Mouse (Mus musculus) cortical plate, adult 2 months (tissue): ENCODE data around the gene Dtnb.

Experiments used
- CTCF ChIP-seq: fragments of 200-500 bp; IDR thresholded peaks from 2 replicates; pipeline ENCODE4 v1.5.1; 2011; ENCODE audit warnings: mild to moderate bottlenecking, control low read depth, low read length; ENCODE audit not compliant: insufficient read depth; ENCODE audit errors: extremely low read depth
- POLR2A ChIP-seq: fragments of 200-500 bp; IDR thresholded peaks from 2 replicates; pipeline ENCODE4 v1.6.1; 2011; ENCODE audit warnings: mild to moderate bottlenecking, low read length, control low read depth; ENCODE audit not compliant: insufficient read depth; ENCODE audit errors: extremely low read depth

- TF ChIP-seq CTCF: no peak
- TF ChIP-seq POLR2A: no peak
These were observed 608 bp downstream of the Dtnb start for GRCm38 (mm10) chr12:3572581-3573397.
